Mouse (Mus musculus): ENCODE measurements around the gene Atp6v0a4. TPM values are rescaled to one million over a fixed set of nuclear protein-coding genes. Genes with fewer than 3 reads are reported as not detected.

Atp6v0a4 gene
- polyA plus RNA-seq, 1 experiment from 2014 or later: 0.14 TPM

DNA sequence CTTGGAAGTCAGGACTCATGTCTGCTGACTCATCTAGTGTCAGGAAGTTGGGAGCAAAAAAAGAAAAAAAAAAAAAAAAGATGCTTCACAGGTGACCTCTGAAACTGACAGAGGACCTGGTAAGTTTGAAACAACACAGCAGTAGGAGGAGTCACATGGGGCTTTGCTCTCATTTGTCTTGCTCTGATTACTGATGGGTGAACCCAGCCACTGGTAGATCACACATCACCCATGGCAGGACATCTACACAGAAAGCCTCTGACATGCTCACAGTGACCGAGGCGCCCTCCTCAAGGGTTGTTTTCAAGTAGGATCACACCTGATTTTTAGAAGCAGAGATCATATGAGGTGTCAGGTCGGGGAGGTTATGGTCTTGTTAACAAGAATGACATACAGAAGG is 1.1 kb upstream of the Atp6v0a4 start:
- Histone ChIP-seq H3K9ac (no peak overlapping the region), H3K36me3 (ENCODE audit: insufficient read depth) (peaks cover 25% of the 10 kb centered on the region), H3K27me3 (ENCODE audit: insufficient read depth, low read length) (no peaks in the 10 kb centered on the region), H3K4me3 (ENCODE audit: low read depth, low read length) (no peak overlapping the region), H3K4me1 (ENCODE audit: insufficient read depth) (no peaks in the 10 kb centered on the region), H3K4me2 (no peak overlapping the region), H3K9me3 (ENCODE audit: low read depth, low read length) (no peaks in the 10 kb centered on the region), H3K27ac (ENCODE audit: low read depth) (no peak overlapping the region)
- TF ChIP-seq CTCF (IDR thresholded peaks at IDR 0.05; ENCODE audit: low read depth): no peak
- 85% methylated on average over 3 of the region's 3 CpGs for WGBS
- DNase-seq: no peak
- no peak for ATAC-seq (ENCODE audit: insufficient read depth)

DNA sequence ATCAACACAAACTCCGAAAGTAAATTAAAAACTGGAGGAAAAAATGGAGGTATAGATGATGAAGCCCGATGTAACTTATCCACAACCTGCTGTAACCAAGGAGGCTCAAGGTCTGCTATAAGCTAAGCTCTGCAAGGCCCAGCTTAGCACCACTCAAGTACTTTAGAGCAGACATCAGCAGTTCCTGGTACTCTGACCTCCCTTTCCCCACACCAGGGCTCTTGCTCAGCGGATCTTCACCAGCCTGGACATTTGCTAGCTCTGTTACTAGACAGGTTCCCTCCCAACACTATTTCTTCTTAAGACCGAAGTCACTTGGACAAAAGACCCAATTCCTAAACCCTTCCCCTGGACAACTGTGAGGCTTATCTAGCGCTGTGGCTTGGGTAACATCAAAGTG is 496 bp upstream of the Atp6v0a4 start:
- no peak overlapping the region for H3K4me3 ChIP-seq (ENCODE audit: low read depth, low read length)
- peaks cover 19% of the 10 kb centered on the region for H3K36me3 ChIP-seq (ENCODE audit: insufficient read depth)
- H3K27ac ChIP-seq (ENCODE audit: low read depth): no peak overlapping the region
- H3K9ac ChIP-seq: no peak overlapping the region
- 94% methylated on average over 5 of the region's 5 CpGs for WGBS
- no peak for TF ChIP-seq CTCF (IDR thresholded peaks at IDR 0.05; ENCODE audit: low read depth)
- DNase-seq (no peak), ATAC-seq (ENCODE audit: insufficient read depth) (no peak)
- H3K4me2 ChIP-seq: no peak overlapping the region
- H3K4me1 ChIP-seq (ENCODE audit: insufficient read depth): no peaks in the 10 kb centered on the region
- H3K9me3 ChIP-seq (ENCODE audit: low read depth, low read length): no peaks in the 10 kb centered on the region
- H3K27me3 ChIP-seq (ENCODE audit: insufficient read depth, low read length): no peaks in the 10 kb centered on the region

GRCm38 (mm10) chr6:38123471-38124206 is 747 bp downstream of the Atp6v0a4 start:
- Histone ChIP-seq H3K9me3 (ENCODE audit: low read depth, low read length) (no peaks in the 10 kb centered on the region), H3K9ac (no peak overlapping the region), H3K27me3 (ENCODE audit: insufficient read depth, low read length) (no peaks in the 10 kb centered on the region), H3K4me2 (no peak overlapping the region), H3K27ac (ENCODE audit: low read depth) (no peak overlapping the region), H3K36me3 (ENCODE audit: insufficient read depth) (peaks cover 13% of the 10 kb centered on the region), H3K4me1 (ENCODE audit: insufficient read depth) (no peaks in the 10 kb centered on the region), H3K4me3 (ENCODE audit: low read depth, low read length) (no peak overlapping the region)
- no peak for ATAC-seq (ENCODE audit: insufficient read depth)
- DNase-seq: no peak
- WGBS: 73% methylated on average over 18 of the region's 18 CpGs
- TF ChIP-seq CTCF (IDR thresholded peaks at IDR 0.05; ENCODE audit: low read depth): no peak

GRCm38 (mm10) chr6:38122791-38123190 is 1.6 kb downstream of the Atp6v0a4 start:
- H3K36me3 ChIP-seq (ENCODE audit: insufficient read depth): peaks cover 6% of the 10 kb centered on the region; the same call in 1 of the 2 replicates
- no peaks in the 10 kb centered on the region for H3K27me3 ChIP-seq (ENCODE audit: insufficient read depth, low read length)
- H3K4me1 ChIP-seq (ENCODE audit: insufficient read depth): no peaks in the 10 kb centered on the region
- DNase-seq: no peak
- H3K4me2 ChIP-seq: no peak overlapping the region
- whole genome bisulfite sequencing: 63% methylated on average over 6 of the region's 6 CpGs
- no peak overlapping the region for H3K27ac ChIP-seq (ENCODE audit: low read depth)
- H3K9ac ChIP-seq: no peak overlapping the region
- ATAC-seq (ENCODE audit: insufficient read depth): no peak
- no peak for TF ChIP-seq CTCF (IDR thresholded peaks at IDR 0.05; ENCODE audit: low read depth)
- no peaks in the 10 kb centered on the region for H3K9me3 ChIP-seq (ENCODE audit: low read depth, low read length)
- H3K4me3 ChIP-seq (ENCODE audit: low read depth, low read length): no peak overlapping the region

DNA sequence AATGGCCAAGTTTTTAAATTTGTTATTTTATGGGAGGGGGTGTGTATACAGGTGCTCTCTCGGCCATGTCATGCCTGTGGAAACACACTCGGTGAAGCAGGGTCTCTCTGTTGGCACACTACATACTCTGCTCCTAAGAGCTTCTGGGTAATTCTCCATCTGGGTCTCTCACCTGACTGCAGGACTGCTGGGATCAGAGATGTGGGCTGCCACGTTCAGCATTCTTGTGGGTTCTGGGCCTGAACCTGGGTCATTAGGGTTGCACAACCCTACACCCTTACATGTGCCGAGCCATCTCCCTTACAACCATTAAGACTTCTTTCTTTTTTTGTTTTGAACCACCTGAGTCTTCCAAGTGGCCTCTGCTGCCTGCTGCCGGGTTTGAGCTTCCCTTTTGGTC is 2.5 kb downstream of the Atp6v0a4 start:
- DNase-seq: no peak
- Histone ChIP-seq H3K4me1 (ENCODE audit: insufficient read depth) (no peaks in the 10 kb centered on the region), H3K27me3 (ENCODE audit: insufficient read depth, low read length) (no peaks in the 10 kb centered on the region), H3K9ac (no peak overlapping the region), H3K9me3 (ENCODE audit: low read depth, low read length) (no peaks in the 10 kb centered on the region), H3K36me3 (ENCODE audit: insufficient read depth) (no peaks in the 10 kb centered on the region), H3K27ac (ENCODE audit: low read depth) (no peak overlapping the region), H3K4me3 (ENCODE audit: low read depth, low read length) (no peak overlapping the region), H3K4me2 (no peak overlapping the region)
- ATAC-seq (ENCODE audit: insufficient read depth): no peak
- WGBS: 74% methylated on average over 5 of the region's 5 CpGs
- TF ChIP-seq CTCF (IDR thresholded peaks at IDR 0.05; ENCODE audit: low read depth): no peak

DNA sequence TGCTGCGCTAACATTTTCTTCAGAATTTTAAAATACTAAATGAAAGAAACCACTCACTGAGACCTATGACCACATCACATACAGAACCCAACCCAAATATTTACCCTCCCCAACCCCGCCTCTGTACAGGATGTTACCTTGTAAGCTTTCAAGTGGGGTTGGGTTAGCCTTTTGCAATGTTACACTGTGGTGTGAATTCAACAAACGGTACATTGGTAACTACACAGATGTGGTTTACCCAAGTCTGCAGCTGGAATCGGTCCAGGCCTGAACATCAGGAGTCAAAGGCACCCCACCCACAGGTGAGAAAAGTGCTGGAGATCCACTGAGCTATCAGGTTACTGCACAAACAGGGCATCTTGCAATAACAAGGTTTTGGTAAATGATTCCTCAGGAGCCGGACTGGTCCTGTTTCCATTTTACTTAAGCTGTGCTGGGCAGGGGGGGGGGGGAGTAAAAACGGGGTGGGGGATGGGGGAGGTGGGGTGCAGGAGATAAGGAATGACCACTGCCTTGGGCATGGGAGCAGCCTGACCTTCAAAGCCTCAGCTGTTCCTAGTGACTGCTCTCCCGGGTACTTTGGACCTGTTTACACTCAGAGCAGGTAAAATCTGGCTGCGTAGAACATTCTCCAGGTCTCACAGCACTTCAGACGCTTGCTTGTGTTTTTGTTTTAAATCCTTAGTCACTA is 3.6 kb downstream of the Atp6v0a4 start:
- 40% methylated on average over 9 of the region's 9 CpGs for WGBS
- no peaks in the 10 kb centered on the region for H3K4me1 ChIP-seq (ENCODE audit: insufficient read depth)
- DNase-seq (peak; percentile 49), ATAC-seq (ENCODE audit: insufficient read depth) (peak; percentile 90)
- no peaks in the 10 kb centered on the region for H3K27me3 ChIP-seq (ENCODE audit: insufficient read depth, low read length)
- no peak overlapping the region for H3K4me3 ChIP-seq (ENCODE audit: low read depth, low read length)
- H3K9me3 ChIP-seq (ENCODE audit: low read depth, low read length): no peaks in the 10 kb centered on the region
- no peak overlapping the region for H3K27ac ChIP-seq (ENCODE audit: low read depth)
- no peak overlapping the region for H3K4me2 ChIP-seq
- H3K9ac ChIP-seq: no peak overlapping the region
- H3K36me3 ChIP-seq (ENCODE audit: insufficient read depth): no peaks in the 10 kb centered on the region
- no peak for TF ChIP-seq CTCF (IDR thresholded peaks at IDR 0.05; ENCODE audit: low read depth)

DNA sequence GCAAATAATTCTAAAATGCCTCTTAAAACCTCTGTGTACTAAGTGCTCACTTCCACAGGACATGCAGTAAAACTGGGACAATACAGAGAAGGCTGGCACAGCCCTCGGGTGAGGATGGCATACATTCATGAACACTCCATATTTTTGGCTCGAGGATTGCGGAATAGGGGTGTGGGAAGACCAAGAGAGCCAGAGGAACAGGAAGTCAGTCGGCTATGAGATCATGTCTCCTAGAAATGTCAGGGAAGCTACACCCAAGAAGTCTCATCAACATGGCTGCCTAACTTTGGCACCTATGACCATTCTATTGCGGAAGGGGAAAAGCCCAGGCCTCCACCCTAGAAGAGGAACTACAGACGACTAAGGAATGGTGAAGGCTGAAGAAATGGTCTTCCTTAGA is 6.0 kb downstream of the Atp6v0a4 start:
- TF ChIP-seq CTCF (IDR thresholded peaks at IDR 0.05; ENCODE audit: low read depth): no peak
- Histone ChIP-seq H3K9me3 (ENCODE audit: low read depth, low read length) (no peaks in the 10 kb centered on the region), H3K36me3 (ENCODE audit: insufficient read depth) (no peaks in the 10 kb centered on the region), H3K4me1 (ENCODE audit: insufficient read depth) (no peaks in the 10 kb centered on the region), H3K4me2 (no peak overlapping the region), H3K27ac (ENCODE audit: low read depth) (no peak overlapping the region), H3K4me3 (ENCODE audit: low read depth, low read length) (no peak overlapping the region), H3K27me3 (ENCODE audit: insufficient read depth, low read length) (peaks cover 4% of the 10 kb centered on the region; the same call in 1 of the 2 replicates), H3K9ac (no peak overlapping the region)
- DNase-seq: no peak
- WGBS: 84% methylated on average over 6 of the region's 6 CpGs
- ATAC-seq (ENCODE audit: insufficient read depth): no peak

Measured in lung, embryonic 14.5 days (tissue).